Mouse (Mus musculus) c-Kit-positive CD71-negative TER-119-negative erythroid progenitor cells, embryonic 14.5 days (primary cell): Measurements from ENCODE around the gene Gm8765.
"Not testable (repeated sequence)": the region's sequence is repeated elsewhere in the genome, so short reads cannot be mapped to it uniquely, and the experiment has no call there.

Experiments
- DNase-seq: peaks from one replicate; pipeline ENCODE4 v3.0.0-alpha.2; 2013; ENCODE audit warnings: low read depth

Gm8765 gene

GRCm38 (mm10) chr13:50698012-50698411, at the start of gene Gm8765:
Gene Gm8765 (plus strand): TSS chr13:50698312.
- not testable (repeated sequence) for DNase-seq

DNA sequence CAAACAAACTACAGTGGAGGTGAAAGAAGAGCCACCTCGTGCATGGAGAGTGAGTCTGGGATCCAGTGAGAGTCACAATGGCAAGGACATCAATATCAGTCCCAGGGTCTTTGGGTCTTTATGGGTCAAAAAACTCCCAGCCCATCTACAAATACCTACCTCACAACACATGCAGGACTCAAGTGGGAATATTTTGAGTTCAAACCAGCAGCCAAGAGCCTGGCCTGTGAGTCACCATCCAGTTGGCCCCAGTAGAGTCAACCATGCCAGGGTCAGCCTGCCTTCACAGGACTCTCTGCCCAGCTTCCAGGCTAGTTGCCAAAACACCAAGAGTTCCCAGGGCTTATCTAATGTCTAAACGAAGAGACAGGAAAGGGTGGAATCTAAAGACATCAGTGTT, 49.3 kb upstream of the Gm8765 start:
- DNase-seq = not testable (repeated sequence)

DNA sequence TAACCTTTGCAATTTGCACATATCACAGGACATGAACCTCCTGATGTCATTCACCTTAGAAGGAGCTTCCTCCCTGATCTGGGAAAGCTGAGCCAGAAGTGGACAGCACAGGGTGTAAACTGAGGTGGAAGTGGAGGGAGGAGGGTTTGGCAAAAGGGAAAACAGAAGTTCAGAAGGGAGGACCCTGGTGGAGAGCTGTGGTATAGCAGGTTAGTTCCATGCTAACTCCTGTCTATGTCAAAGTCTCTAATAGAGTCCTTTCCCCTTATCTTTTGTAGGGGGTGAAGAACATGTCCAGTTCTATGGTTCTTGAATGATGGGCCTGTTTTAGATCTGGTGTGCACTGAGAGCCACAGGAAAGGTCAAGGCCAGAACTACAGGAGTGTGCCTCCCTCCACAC, 52.2 kb downstream of the Gm8765 start:
- not testable (repeated sequence) for DNase-seq

- DNase-seq = no peak
Measured at GRCm38 (mm10) chr13:50751732-50752131, 53.6 kb downstream of the Gm8765 start.

DNA sequence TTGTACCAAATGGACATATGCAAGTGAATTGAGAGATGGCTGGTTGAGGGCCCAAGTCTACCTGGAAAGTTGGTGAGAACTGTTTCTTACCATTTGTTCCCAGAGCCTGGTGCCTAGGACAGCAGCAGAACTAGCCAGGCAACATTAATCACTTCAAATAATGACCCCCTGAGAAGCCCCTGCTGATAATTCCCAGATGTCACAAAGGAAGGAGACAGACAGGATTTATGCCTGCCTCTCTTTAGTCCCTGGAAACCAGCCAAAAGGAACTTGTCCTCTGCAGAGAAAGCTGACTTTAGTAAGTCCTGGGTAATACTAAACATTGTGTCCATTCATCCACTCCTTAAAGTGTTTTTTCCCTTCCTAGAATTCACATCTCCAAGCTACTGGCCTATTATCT, 54.8 kb downstream of the Gm8765 start:
- DNase-seq = not testable (repeated sequence)
